ENCODE assay signal across 24 mouse cellular contexts in genomic region chr5:37228894-37229293, GRCm38 (mm10). TPM values are rescaled to one million over a fixed set of nuclear protein-coding genes. Genes with fewer than 3 reads are reported as not detected.
DNase-seq lines count a peak whose midpoint lies in the region; ATAC-seq and TF ChIP-seq lines count a peak whose summit lies in the region.
"Had no signal": no experiment of that assay in that cellular context is flagged by ENCODE, and none has a peak within 500 bp of the region (broad histone marks: within the 10 kb centered on the region; RNA-seq: fewer than 3 reads in every experiment).

No protein-coding gene starts in this region.

- no peak for TF ChIP-seq CTCF in cortical plate, adult 2 months (IDR thresholded peaks at IDR 0.05; ENCODE audit: extremely low read depth, insufficient read depth, low read length)

- no peak for TF ChIP-seq POLR2A in cortical plate, adult 2 months (IDR thresholded peaks at IDR 0.05; ENCODE audit: extremely low read depth, insufficient read depth, low read length)

- ATAC-seq in midbrain, embryonic 11.5 days (ENCODE audit: low FRiP score): no peak
- ATAC-seq in midbrain, embryonic 15.5 days (replicated peaks): no peak
- ATAC-seq in neural tube, embryonic 13.5 days (ENCODE audit: low read depth): peak; percentile 64; the same call in 1 of the 2 replicates
- no peak for ATAC-seq in intestine, embryonic 16.5 days
- ATAC-seq: activated CD4-positive, CD25-positive, alpha-beta regulatory T cell, adult 4 months; forebrain, embryonic 16.5 days; inflammation-experienced regulatory T-cells, adult 6 months; liver, postnatal 0 days; lung, postnatal 0 days had no signal

- H3K27ac ChIP-seq in midbrain, embryonic 11.5 days (ENCODE audit: low read depth, low read length): no peak overlapping the region
- H3K27ac ChIP-seq in midbrain, embryonic 15.5 days: no peak overlapping the region
- 0 out of 2 replicates have a peak overlapping the region, but pooled peaks have one; percentile 10 for H3K27ac ChIP-seq in cortical plate, adult 2 months (ENCODE audit: insufficient read depth, low read length)
- peak overlapping the region; percentile 20 for H3K27ac ChIP-seq in neural tube, embryonic 13.5 days (replicated peaks)
- no peak overlapping the region for H3K27ac ChIP-seq in intestine, embryonic 16.5 days (ENCODE audit: low read length)
- H3K27ac ChIP-seq: forebrain, embryonic 10.5 days; heart, embryonic 15.5 days; kidney, postnatal 0 days; macrophage had no signal

- no peak overlapping the region for H3K4me2 ChIP-seq in midbrain, embryonic 11.5 days
- H3K4me2 ChIP-seq in midbrain, embryonic 15.5 days: no peak overlapping the region
- H3K4me2 ChIP-seq in neural tube, embryonic 13.5 days: no peak overlapping the region
- H3K4me2 ChIP-seq in intestine, embryonic 16.5 days (ENCODE audit: low read depth, low read length): no peak overlapping the region
- H3K4me2 ChIP-seq: heart, embryonic 15.5 days had no signal

- no peak overlapping the region for H3K9ac ChIP-seq in midbrain, embryonic 11.5 days (ENCODE audit: low read length)
- H3K9ac ChIP-seq in midbrain, embryonic 15.5 days: no peak overlapping the region
- no peak overlapping the region for H3K9ac ChIP-seq in neural tube, embryonic 13.5 days
- H3K9ac ChIP-seq in intestine, embryonic 16.5 days (ENCODE audit: low read depth, low read length): no peak overlapping the region
- H3K9ac ChIP-seq: heart, embryonic 15.5 days; liver, postnatal 0 days had no signal

- DNase-seq in embryo, embryonic 11 days: peak; percentile 17
- DNase-seq in embryo, embryonic 9.5 days (ENCODE audit: extremely low spot score): no peak
- peak; percentile 77 for DNase-seq in midbrain, embryonic 11.5 days (ENCODE audit: low spot score, missing footprints)
- DNase-seq: adrenal gland, adult 8-10 months; cerebellum, adult 18-20 months; cerebellum, postnatal 25 days; gastrocnemius, postnatal 25 days; kidney, adult 2 months; liver, postnatal 0 days; thymus, adult 18-20 months; thymus, postnatal 36 days had no signal

- H3K4me1 ChIP-seq in midbrain, embryonic 11.5 days (ENCODE audit: control insufficient read depth, insufficient read depth, low read length): no peaks in the 10 kb centered on the region
- H3K4me1 ChIP-seq in midbrain, embryonic 15.5 days: no peaks in the 10 kb centered on the region
- H3K4me1 ChIP-seq in cortical plate, adult 2 months (ENCODE audit: control insufficient read depth, insufficient read depth, low read length): peaks cover 25% of the 10 kb centered on the region
- H3K4me1 ChIP-seq in neural tube, embryonic 13.5 days (replicated peaks): peaks cover 18% of the 10 kb centered on the region
- no peaks in the 10 kb centered on the region for H3K4me1 ChIP-seq in intestine, embryonic 16.5 days (ENCODE audit: control insufficient read depth, insufficient read depth, low read length)
- H3K4me1 ChIP-seq: forebrain, embryonic 10.5 days had no signal

- H3K4me3 ChIP-seq in midbrain, embryonic 11.5 days (ENCODE audit: low read depth, low read length): no peak overlapping the region
- H3K4me3 ChIP-seq in midbrain, embryonic 15.5 days: no peak overlapping the region
- H3K4me3 ChIP-seq in cortical plate, adult 2 months (ENCODE audit: insufficient read depth, low read length): no peak overlapping the region
- H3K4me3 ChIP-seq in neural tube, embryonic 13.5 days: no peak overlapping the region
- no peak overlapping the region for H3K4me3 ChIP-seq in intestine, embryonic 16.5 days (ENCODE audit: low read length)
- H3K4me3 ChIP-seq: forebrain, embryonic 10.5 days; heart, embryonic 15.5 days had no signal

- H3K9me3 ChIP-seq in midbrain, embryonic 11.5 days (ENCODE audit: control insufficient read depth, low read length): no peaks in the 10 kb centered on the region
- no peaks in the 10 kb centered on the region for H3K9me3 ChIP-seq in midbrain, embryonic 15.5 days
- no peaks in the 10 kb centered on the region for H3K9me3 ChIP-seq in neural tube, embryonic 13.5 days
- H3K9me3 ChIP-seq in intestine, embryonic 16.5 days (ENCODE audit: control insufficient read depth, low read length): no peaks in the 10 kb centered on the region
- H3K9me3 ChIP-seq: forebrain, embryonic 10.5 days; heart, embryonic 15.5 days had no signal

- WGBS in midbrain, embryonic 11.5 days: 82% methylated on average over 7 of the region's 7 CpGs
- WGBS in midbrain, embryonic 15.5 days: 70% methylated on average over 7 of the region's 7 CpGs
- 32% methylated on average over 7 of the region's 7 CpGs for WGBS in neural tube, embryonic 13.5 days
- 62% methylated on average over 7 of the region's 7 CpGs for WGBS in intestine, embryonic 16.5 days

- no peaks in the 10 kb centered on the region for H3K36me3 ChIP-seq in midbrain, embryonic 11.5 days (ENCODE audit: control insufficient read depth, insufficient read depth, low read length)
- H3K36me3 ChIP-seq in midbrain, embryonic 15.5 days (replicated peaks): no peaks in the 10 kb centered on the region
- H3K36me3 ChIP-seq in neural tube, embryonic 13.5 days: no peaks in the 10 kb centered on the region
- no peaks in the 10 kb centered on the region for H3K36me3 ChIP-seq in intestine, embryonic 16.5 days (ENCODE audit: control insufficient read depth, insufficient read depth, low read length)
- H3K36me3 ChIP-seq: forebrain, embryonic 10.5 days; heart, embryonic 15.5 days had no signal

- no peaks in the 10 kb centered on the region for H3K27me3 ChIP-seq in midbrain, embryonic 11.5 days (ENCODE audit: control insufficient read depth, insufficient read depth, low read length)
- 0 out of 2 replicates have a peak, but pooled peaks cover 6% of the 10 kb centered on the region for H3K27me3 ChIP-seq in midbrain, embryonic 15.5 days (replicated peaks)
- no peaks in the 10 kb centered on the region for H3K27me3 ChIP-seq in neural tube, embryonic 13.5 days
- no peaks in the 10 kb centered on the region for H3K27me3 ChIP-seq in intestine, embryonic 16.5 days (replicated peaks; ENCODE audit: control insufficient read depth, insufficient read depth, low read length)

RNA-seq across cellular contexts. Expression of gene Crmp1, which starts 12.8 kb away (rescaled TPM):
- 272 and 295 TPM in 2 replicates for polyA plus RNA-seq in midbrain, embryonic 11.5 days (2014; fragmentation: Nextera tagmentation; extraction: Ambion mirVana)
- 945 and 977 TPM in 2 replicates for polyA plus RNA-seq in midbrain, embryonic 15.5 days (2015; fragmentation: Nextera tagmentation; extraction: Ambion mirVana)
- polyA plus RNA-seq in cortical plate, adult 2 months (2012; rRNA removed): 194 and 217 TPM in 2 replicates
- 739 and 776 TPM in 2 replicates for polyA plus RNA-seq in neural tube, embryonic 13.5 days (2015; fragmentation: Nextera tagmentation; extraction: Ambion mirVana)
- 25.2 and 26.0 TPM in 2 replicates for polyA plus RNA-seq in intestine, embryonic 16.5 days (2015; fragmentation: Nextera tagmentation; extraction: Ambion mirVana)
- polyA plus RNA-seq: liver, adult 2 months; macrophage had no signal

Comparison
In these comparisons a context has a peak if more than half of its experiments do, and no peak if none do; other contexts are left out.
1. H3K27ac ChIP-seq: peak in cortical plate, adult 2 months (single experiment) and neural tube, embryonic 13.5 days (single experiment); none in midbrain, embryonic 11.5 days (single experiment), midbrain, embryonic 15.5 days (single experiment) and intestine, embryonic 16.5 days (single experiment).